Mouse (Mus musculus) heart, adult 2 months (tissue): ENCODE data around the gene Actr3b.

Experiments used
- CTCF ChIP-seq: fragments of 200-600 bp; IDR thresholded peaks from 2 replicates; pipeline ENCODE4 v1.8.1; 2022; ENCODE audit warnings: antibody characterized with exemption, mild to moderate bottlenecking, moderate library complexity
- POLR2A ChIP-seq: fragments of 200-500 bp; IDR thresholded peaks from 2 replicates; pipeline ENCODE4 v1.6.1; 2011; ENCODE audit warnings: mild to moderate bottlenecking, low read depth, low read length, control low read depth; ENCODE audit not compliant: insufficient read depth

- TF ChIP-seq POLR2A = no peak
- TF ChIP-seq CTCF = no peak
Observed at GRCm38 (mm10) chr5:25772456-25772855, 12.7 kb downstream of the Actr3b start.
